1 mouse cellular context compared by ENCODE assay signal in the genomic region with DNA sequence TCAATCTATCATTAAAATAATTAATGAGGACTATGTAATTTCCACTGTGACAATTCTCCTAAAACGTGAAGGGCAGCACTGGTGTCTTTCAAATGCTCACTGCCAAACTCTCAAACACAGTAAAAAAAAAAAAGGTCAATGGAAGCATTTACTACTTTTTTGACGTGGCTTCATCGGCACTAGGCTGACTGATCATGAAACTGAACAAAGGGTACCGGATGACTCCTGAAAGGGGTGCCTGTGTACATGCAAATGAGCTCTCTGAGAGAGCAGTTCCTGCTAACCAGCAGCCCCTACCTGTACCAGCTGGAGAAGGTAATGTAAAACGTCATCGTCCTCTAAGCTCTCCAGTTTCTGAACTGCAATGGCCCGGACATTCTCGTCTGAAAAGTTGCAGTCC.
TF ChIP-seq lines count a peak whose summit lies in the region.

No protein-coding gene starts in this region.

TF ChIP-seq in CH12.LX, 34 proteins besides CTCF, POLR2A, EP300 and RAD21 (continued from another document):
- TF ChIP-seq JUN (IDR thresholded peaks at IDR 0.05; ENCODE audit: insufficient read depth, low read depth, low read length) = peak; percentile 96
